In the genomic region with DNA sequence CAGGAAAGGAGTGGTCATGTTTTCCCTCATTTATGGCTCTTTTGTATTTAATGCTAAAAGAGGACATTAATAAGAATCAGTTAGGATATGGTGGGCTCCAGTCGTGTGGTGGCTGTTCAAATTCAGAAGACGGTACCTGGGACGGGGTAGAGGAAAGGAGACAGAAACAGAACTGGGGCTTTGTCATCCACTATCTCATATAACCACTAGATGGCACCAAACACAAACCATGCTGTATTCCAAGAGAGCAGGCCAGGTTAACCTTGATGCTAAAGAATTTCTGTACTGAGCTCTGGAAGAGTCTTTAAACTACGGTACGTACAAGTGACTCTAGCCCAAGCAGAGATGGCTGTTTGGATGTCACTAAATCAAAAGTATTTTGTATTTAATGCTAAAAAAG, we compare ENCODE assay signal across 8 mouse cellular contexts.
DNase-seq lines count a peak whose midpoint lies in the region; ATAC-seq lines count a peak whose summit lies in the region.

No protein-coding gene starts in this region.

- no peaks in the 10 kb centered on the region for H3K36me3 ChIP-seq in intestine, embryonic 15.5 days

- 19% methylated on average over 5 of the region's 5 CpGs for WGBS in intestine, embryonic 15.5 days

- 0 out of 2 replicates have a peak, but pooled peaks have one; percentile 29 for ATAC-seq in intestine, embryonic 15.5 days
- peak; percentile 82 for ATAC-seq in megakaryocyte progenitor cell, adult 5-6 weeks (replicated peaks; ENCODE audit: poor library complexity)
- no peak; the same call in 1 of the 2 replicates for ATAC-seq in erythroblast, adult 5-6 weeks (replicated peaks; ENCODE audit: low FRiP score, poor library complexity, severe bottlenecking)

- no peak overlapping the region for H3K4me2 ChIP-seq in intestine, embryonic 15.5 days (replicated peaks)

- H3K27me3 ChIP-seq in intestine, embryonic 15.5 days (replicated peaks): no peaks in the 10 kb centered on the region

- no peak overlapping the region for H3K4me3 ChIP-seq in intestine, embryonic 15.5 days (replicated peaks)

- peaks cover 11% of the 10 kb centered on the region; the same call in 1 of the 2 replicates for H3K4me1 ChIP-seq in intestine, embryonic 15.5 days (replicated peaks)

- no peak overlapping the region for H3K9ac ChIP-seq in intestine, embryonic 15.5 days

- no peaks in the 10 kb centered on the region for H3K9me3 ChIP-seq in intestine, embryonic 15.5 days

- DNase-seq in adrenal gland, postnatal 10 days: peak; percentile 47
- DNase-seq in adrenal gland, postnatal 25 days: no peak
- peak; percentile 4 to 7 for DNase-seq in spleen, postnatal 36 days (ENCODE audit: low spot score in 2 of 2)
- DNase-seq in spleen, adult 12 weeks (ENCODE audit: low spot score): no peak
- DNase-seq in embryo, embryonic 9.5 days (ENCODE audit: extremely low spot score): peak; percentile 57

- no peak overlapping the region for H3K27ac ChIP-seq in intestine, embryonic 15.5 days

Comparison
In these comparisons a context has a peak if more than half of its experiments do, and no peak if none do; other contexts are left out.
1. DNase-seq: peak in adrenal gland, postnatal 10 days (single experiment), spleen, postnatal 36 days (2 of 2) and embryo, embryonic 9.5 days (single experiment); none in adrenal gland, postnatal 25 days (single experiment) and spleen, adult 12 weeks (single experiment).